Mouse (Mus musculus): Measurements from ENCODE around the gene Car10.

DNA sequence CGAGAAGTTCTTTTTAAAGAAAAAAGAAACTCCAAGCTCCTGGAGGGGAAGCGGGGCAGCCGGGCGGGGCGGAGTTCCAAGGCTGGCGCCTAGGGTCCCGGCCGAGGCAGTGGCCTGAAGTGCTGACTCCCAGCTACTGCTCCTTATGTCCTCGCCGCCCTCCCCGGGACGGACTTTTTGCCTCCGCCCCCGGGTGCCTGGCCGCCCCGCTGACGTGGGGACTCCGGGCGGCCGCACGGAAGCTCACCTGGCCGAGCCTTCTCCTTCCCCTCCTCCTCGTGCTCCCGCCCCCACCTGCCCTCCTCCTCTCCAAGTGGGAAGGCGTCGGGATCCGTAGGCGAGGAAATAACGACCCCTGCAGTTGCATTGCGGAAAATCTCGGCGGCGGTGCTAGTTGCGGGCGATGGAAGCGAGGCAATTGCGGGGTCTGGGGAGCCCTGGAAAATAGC lies 1.1 kb downstream of the Car10 start:
- TF ChIP-seq POLR2A (IDR thresholded peaks at IDR 0.05; ENCODE audit: insufficient read length, low read depth) (no peak), SRF (IDR thresholded peaks at IDR 0.05; ENCODE audit: control insufficient read depth, insufficient read length, low read depth) (no peak), CEBPB (IDR thresholded peaks at IDR 0.05; ENCODE audit: insufficient read depth, poor library complexity, severe bottlenecking) (no peak)
